ENCODE assay signal across 8 mouse cellular contexts in the genomic region with DNA sequence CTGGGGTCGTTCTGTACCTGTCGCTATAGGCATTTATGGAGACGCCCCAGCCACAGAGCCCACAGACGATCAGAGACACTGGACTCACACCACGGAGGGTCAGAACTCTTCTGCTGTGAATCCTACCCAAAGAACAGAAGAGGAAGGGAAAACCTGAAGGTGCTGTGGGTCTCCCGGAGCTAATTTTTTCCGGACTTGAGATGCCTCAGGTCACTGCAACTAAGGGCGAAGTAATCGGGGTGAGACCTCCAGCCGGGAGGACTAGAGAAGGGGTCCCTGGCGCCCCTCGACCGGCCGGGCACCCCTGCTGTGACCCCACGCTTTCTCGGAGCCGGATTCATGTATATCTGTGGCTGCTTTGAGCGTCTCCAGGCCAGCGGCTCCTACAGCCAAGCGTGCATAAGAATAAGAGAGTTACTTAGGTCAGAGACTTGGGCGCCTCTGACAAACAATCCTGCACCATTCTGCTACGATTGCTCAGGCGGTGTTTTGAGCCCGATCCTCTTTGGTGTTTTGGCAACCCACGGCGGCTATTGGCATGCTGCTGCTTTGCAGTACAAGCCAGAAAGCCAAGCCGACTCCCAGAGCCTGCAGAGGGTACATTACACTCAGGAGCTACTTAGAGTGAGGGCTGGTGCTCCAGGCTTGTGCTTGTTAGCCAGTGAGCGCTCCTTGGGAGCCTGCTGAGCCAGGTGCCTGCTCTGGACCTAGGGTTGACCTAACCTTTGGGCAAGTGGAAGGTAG. TPM values are rescaled to one million over a fixed set of nuclear protein-coding genes. Genes with fewer than 3 reads are reported as not detected.
DNase-seq lines count a peak whose midpoint lies in the region; ATAC-seq lines count a peak whose summit lies in the region.

No protein-coding gene starts in this region.

- H3K4me2 ChIP-seq in heart, embryonic 11.5 days: peak overlapping the region; percentile 98
- peak overlapping the region; percentile 98 for H3K4me2 ChIP-seq in limb, embryonic 13.5 days (replicated peaks)
- peak overlapping the region; percentile 96 for H3K4me2 ChIP-seq in stomach, embryonic 14.5 days (replicated peaks; ENCODE audit: low read depth, low read length)

- peak overlapping the region; percentile 50 for H3K27ac ChIP-seq in heart, embryonic 11.5 days (ENCODE audit: low read depth, low read length)
- peak overlapping the region; percentile 82 for H3K27ac ChIP-seq in forebrain, embryonic 10.5 days
- H3K27ac ChIP-seq in limb, embryonic 13.5 days: peak overlapping the region; percentile 29; the same call in 1 of the 2 replicates
- peak overlapping the region; percentile 40 for H3K27ac ChIP-seq in stomach, embryonic 14.5 days (ENCODE audit: low read length)

- no peak for DNase-seq in heart, postnatal 25 days (ENCODE audit: low spot score)
- DNase-seq in ES-CJ7 (ENCODE audit: low read depth, low spot score): peak; percentile 46
- DNase-seq in forebrain, embryonic 10.5 days (ENCODE audit: extremely low spot score, low spot score): no peak
- no peak for DNase-seq in left cerebral cortex, adult 18-20 months (ENCODE audit: low spot score in 2 of 2)
- DNase-seq in frontal cortex, postnatal 25 days (ENCODE audit: low spot score in 2 of 2): no peak

- no peaks in the 10 kb centered on the region for H3K9me3 ChIP-seq in heart, embryonic 11.5 days (replicated peaks; ENCODE audit: control insufficient read depth, low read length)
- H3K9me3 ChIP-seq in forebrain, embryonic 10.5 days: no peaks in the 10 kb centered on the region
- no peaks in the 10 kb centered on the region for H3K9me3 ChIP-seq in limb, embryonic 13.5 days
- no peaks in the 10 kb centered on the region for H3K9me3 ChIP-seq in stomach, embryonic 14.5 days (ENCODE audit: control insufficient read depth, low read depth, low read length)

- no peaks in the 10 kb centered on the region for H3K36me3 ChIP-seq in heart, embryonic 11.5 days (ENCODE audit: control insufficient read depth, insufficient read depth, low read length)
- H3K36me3 ChIP-seq in forebrain, embryonic 10.5 days (replicated peaks): peaks cover 23% of the 10 kb centered on the region
- peaks cover 16% of the 10 kb centered on the region for H3K36me3 ChIP-seq in limb, embryonic 13.5 days
- peaks cover 11% of the 10 kb centered on the region for H3K36me3 ChIP-seq in stomach, embryonic 14.5 days (ENCODE audit: control insufficient read depth, insufficient read depth, low read length)

- ATAC-seq in heart, embryonic 11.5 days (replicated peaks; ENCODE audit: insufficient number of reproducible peaks, low FRiP score, low TSS enrichment): no peak
- ATAC-seq in limb, embryonic 13.5 days (ENCODE audit: low FRiP score, low read depth): peak; percentile 11; the same call in 1 of the 2 replicates
- ATAC-seq in stomach, embryonic 14.5 days (ENCODE audit: insufficient number of reproducible peaks, insufficient read depth, low FRiP score, low read depth): no peak

- peak overlapping the region; percentile 86 for H3K9ac ChIP-seq in heart, embryonic 11.5 days (ENCODE audit: low read depth, low read length)
- peak overlapping the region; percentile 90 for H3K9ac ChIP-seq in limb, embryonic 13.5 days
- peak overlapping the region; percentile 77 for H3K9ac ChIP-seq in stomach, embryonic 14.5 days (replicated peaks; ENCODE audit: low read depth, low read length)

- H3K4me3 ChIP-seq in heart, embryonic 11.5 days (ENCODE audit: low read depth, low read length): peak overlapping the region; percentile 69
- peak overlapping the region; percentile 81 for H3K4me3 ChIP-seq in forebrain, embryonic 10.5 days
- H3K4me3 ChIP-seq in limb, embryonic 13.5 days: peak overlapping the region; percentile 91
- peak overlapping the region; percentile 87 for H3K4me3 ChIP-seq in stomach, embryonic 14.5 days (ENCODE audit: low read depth, low read length)

- H3K27me3 ChIP-seq in heart, embryonic 11.5 days (ENCODE audit: control insufficient read depth, insufficient read depth, low read length): no peaks in the 10 kb centered on the region
- H3K27me3 ChIP-seq in forebrain, embryonic 10.5 days (ENCODE audit: poor library complexity, severe bottlenecking): no peaks in the 10 kb centered on the region
- no peaks in the 10 kb centered on the region for H3K27me3 ChIP-seq in limb, embryonic 13.5 days
- H3K27me3 ChIP-seq in stomach, embryonic 14.5 days (ENCODE audit: control insufficient read depth, insufficient read depth, low read length): no peaks in the 10 kb centered on the region

- peaks cover 25% of the 10 kb centered on the region for H3K4me1 ChIP-seq in heart, embryonic 11.5 days (ENCODE audit: control insufficient read depth, insufficient read depth, low read length)
- H3K4me1 ChIP-seq in forebrain, embryonic 10.5 days: peaks cover 35% of the 10 kb centered on the region
- H3K4me1 ChIP-seq in limb, embryonic 13.5 days: peaks cover 28% of the 10 kb centered on the region
- H3K4me1 ChIP-seq in stomach, embryonic 14.5 days (ENCODE audit: control insufficient read depth, insufficient read depth, low read length): peaks cover 16% of the 10 kb centered on the region

- intact Hi-C loops in heart, postnatal 25 days (cut with DNase I): no loop called here

- 3% methylated on average over 28 of the region's 28 CpGs for WGBS in heart, embryonic 11.5 days (ENCODE audit: insufficient replicate concordance)
- 3% methylated on average over 28 of the region's 28 CpGs for WGBS in forebrain, embryonic 10.5 days
- WGBS in limb, embryonic 13.5 days: 3% methylated on average over 28 of the region's 28 CpGs
- WGBS in stomach, embryonic 14.5 days: 2% methylated on average over 28 of the region's 28 CpGs

RNA-seq across cellular contexts. Expression of a gene that starts 0.6 kb away (rescaled TPM):
- polyA plus RNA-seq in heart, embryonic 11.5 days (2014; fragmentation: Nextera tagmentation; extraction: Ambion mirVana): 84.2 and 88.2 TPM in 2 replicates
- total RNA-seq in heart, postnatal 25 days (2021): 10 to 100 TPM; 49.6 to 50.3 TPM
- polyA plus RNA-seq in forebrain, embryonic 10.5 days (2016; fragmentation: Nextera tagmentation; extraction: Ambion mirVana): 141 and 149 TPM in 2 replicates
- polyA plus RNA-seq in limb, embryonic 13.5 days (2015; fragmentation: Nextera tagmentation; extraction: Ambion mirVana): 94.4 and 100 TPM in 2 replicates
- 89.1 and 90.9 TPM in 2 replicates for polyA plus RNA-seq in stomach, embryonic 14.5 days (2014; fragmentation: Nextera tagmentation; extraction: Ambion mirVana)
- 10 to 100 TPM; 48.3 to 55.6 TPM for total RNA-seq in left cerebral cortex, adult 18-20 months (2021)

RNA-seq across cellular contexts. Expression of a gene that starts 13.0 kb away (rescaled TPM):
- polyA plus RNA-seq in heart, embryonic 11.5 days (2014; fragmentation: Nextera tagmentation; extraction: Ambion mirVana): 0.89 and 1.1 TPM in 2 replicates
- total RNA-seq in heart, postnatal 25 days (2021): 1 to 10 TPM; 7.9 to 9.4 TPM
- polyA plus RNA-seq in forebrain, embryonic 10.5 days (2016; fragmentation: Nextera tagmentation; extraction: Ambion mirVana): 9.7 and 11.3 TPM in 2 replicates
- polyA plus RNA-seq in limb, embryonic 13.5 days (2015; fragmentation: Nextera tagmentation; extraction: Ambion mirVana): 11.1 and 11.6 TPM in 2 replicates
- polyA plus RNA-seq in stomach, embryonic 14.5 days (2014; fragmentation: Nextera tagmentation; extraction: Ambion mirVana): 26.8 and 28.4 TPM in 2 replicates
- total RNA-seq in left cerebral cortex, adult 18-20 months (2021): 10 to 100 TPM; 15.6 to 17.6 TPM

RNA-seq across cellular contexts. Expression of a gene that starts 24.1 kb away (rescaled TPM):
- polyA plus RNA-seq in heart, embryonic 11.5 days (2014; fragmentation: Nextera tagmentation; extraction: Ambion mirVana): 3.0 and 3.2 TPM in 2 replicates
- total RNA-seq in heart, postnatal 25 days (2021): under 1 TPM; 0.75 to 0.84 TPM
- polyA plus RNA-seq in forebrain, embryonic 10.5 days (2016; fragmentation: Nextera tagmentation; extraction: Ambion mirVana): 0.24 and 0.27 TPM in 2 replicates
- polyA plus RNA-seq in limb, embryonic 13.5 days (2015; fragmentation: Nextera tagmentation; extraction: Ambion mirVana): 0.64 and 0.81 TPM in 2 replicates
- 0.54 and 0.81 TPM in 2 replicates for polyA plus RNA-seq in stomach, embryonic 14.5 days (2014; fragmentation: Nextera tagmentation; extraction: Ambion mirVana)
- total RNA-seq in left cerebral cortex, adult 18-20 months (2021): 10 to 100 TPM; 16.4 to 19.0 TPM

RNA-seq across cellular contexts. Expression of a gene that starts 26.9 kb away (rescaled TPM):
- polyA plus RNA-seq in heart, embryonic 11.5 days (2014; fragmentation: Nextera tagmentation; extraction: Ambion mirVana): 0.47 and 0.68 TPM in 2 replicates
- total RNA-seq in heart, postnatal 25 days (2021): under 1 TPM; 0.60 to 0.87 TPM
- 0.36 and 0.77 TPM in 2 replicates for polyA plus RNA-seq in forebrain, embryonic 10.5 days (2016; fragmentation: Nextera tagmentation; extraction: Ambion mirVana)
- 1.0 and 1.1 TPM in 2 replicates for polyA plus RNA-seq in limb, embryonic 13.5 days (2015; fragmentation: Nextera tagmentation; extraction: Ambion mirVana)
- 0.56 TPM in 2 replicates for polyA plus RNA-seq in stomach, embryonic 14.5 days (2014; fragmentation: Nextera tagmentation; extraction: Ambion mirVana)
- total RNA-seq in left cerebral cortex, adult 18-20 months (2021): 10 to 100 TPM; 51.1 to 53.0 TPM

RNA-seq across cellular contexts. Expression of a gene that starts 28.7 kb away (rescaled TPM):
- polyA plus RNA-seq in heart, embryonic 11.5 days (2014; fragmentation: Nextera tagmentation; extraction: Ambion mirVana): not detected in 2 replicates
- total RNA-seq in heart, postnatal 25 days (2021): not detected
- not detected in 2 replicates for polyA plus RNA-seq in forebrain, embryonic 10.5 days (2016; fragmentation: Nextera tagmentation; extraction: Ambion mirVana)
- not detected in 2 replicates for polyA plus RNA-seq in limb, embryonic 13.5 days (2015; fragmentation: Nextera tagmentation; extraction: Ambion mirVana)
- polyA plus RNA-seq in stomach, embryonic 14.5 days (2014; fragmentation: Nextera tagmentation; extraction: Ambion mirVana): 0.38 and 0.46 TPM in 2 replicates
- total RNA-seq in left cerebral cortex, adult 18-20 months (2021): under 1 TPM in 1 of 2 experiments, not detected in 1; 0.44 TPM

Comparison
In these comparisons a context has a peak if more than half of its experiments do, and no peak if none do; other contexts are left out.
1. H3K27ac ChIP-seq: peak in every context shown above with its lines; median percentile 82 in forebrain, embryonic 10.5 days; 50 in heart, embryonic 11.5 days; 40 in stomach, embryonic 14.5 days; 29 in limb, embryonic 13.5 days.